Mouse (Mus musculus): ENCODE results near the gene B3galnt1.

DNA sequence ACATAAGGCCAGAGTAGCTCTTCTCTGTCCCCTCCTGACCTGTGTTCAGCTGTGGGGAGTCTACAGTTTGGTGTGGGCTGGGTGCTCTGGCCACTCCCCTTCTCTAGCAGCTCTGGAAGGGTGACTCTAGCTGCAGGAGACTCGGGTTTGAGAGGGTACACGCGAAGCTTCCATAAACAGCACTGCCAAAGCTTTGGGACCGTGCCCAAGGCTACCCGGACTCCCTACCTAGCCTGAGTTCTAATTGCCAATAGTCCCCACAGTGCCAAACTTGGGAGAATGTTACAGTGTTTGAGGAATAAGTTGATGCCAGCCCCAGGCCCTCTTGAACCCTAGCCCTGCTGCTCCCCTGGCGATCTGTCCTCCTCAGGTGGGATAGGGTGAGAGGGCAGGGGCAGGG, 43.2 kb downstream of the B3galnt1 start:
- TF ChIP-seq GATA1 (IDR thresholded peaks at IDR 0.05; ENCODE audit: low read length) (no peak), TAL1 (IDR thresholded peaks at IDR 0.05; ENCODE audit: low read length) (no peak)
